Mouse (Mus musculus): ENCODE results near the gene Kat8. TPM values are rescaled to one million over a fixed set of nuclear protein-coding genes. Genes with fewer than 3 reads are reported as not detected.

Kat8 gene
- polyA plus RNA-seq, 1 experiment from 2014 or later: 30.7 TPM

GRCm38 (mm10) chr7:127930636-127931035 is 18.3 kb downstream of the Kat8 start:
- H3K4me1 ChIP-seq (ENCODE audit: control insufficient read depth, insufficient read depth, low read length): 0 out of 2 replicates have a peak, but pooled peaks cover 3% of the 10 kb centered on the region

GRCm38 (mm10) chr7:127931351-127932135 is 19.2 kb downstream of the Kat8 start:
- no peak overlapping the region for H3K4me3 ChIP-seq (ENCODE audit: low read depth, low read length)
- peaks cover 7% of the 10 kb centered on the region; the same call in 1 of the 2 replicates for H3K4me1 ChIP-seq (ENCODE audit: control insufficient read depth, insufficient read depth, low read length)
- H3K4me2 ChIP-seq: no peak overlapping the region
- H3K27ac ChIP-seq (ENCODE audit: low read depth, low read length): no peak overlapping the region
- no peak for ATAC-seq (replicated peaks; ENCODE audit: insufficient number of reproducible peaks, low FRiP score, low TSS enrichment)
- 40% methylated on average over 13 of the region's 13 CpGs for whole genome bisulfite sequencing (ENCODE audit: insufficient replicate concordance)
- H3K9me3 ChIP-seq (replicated peaks; ENCODE audit: control insufficient read depth, low read length): no peaks in the 10 kb centered on the region
- H3K9ac ChIP-seq (ENCODE audit: low read depth, low read length): no peak overlapping the region; the same call in 1 of the 2 replicates
- no peaks in the 10 kb centered on the region for H3K36me3 ChIP-seq (ENCODE audit: control insufficient read depth, insufficient read depth, low read length)
- peaks cover 17% of the 10 kb centered on the region for H3K27me3 ChIP-seq (ENCODE audit: control insufficient read depth, insufficient read depth, low read length)

More at GRCm38 (mm10) chr7:127930636-127931035, 18.3 kb downstream of the Kat8 start:
- WGBS (ENCODE audit: insufficient replicate concordance): 80% methylated on average over 5 of the region's 5 CpGs
- Histone ChIP-seq H3K9ac (ENCODE audit: low read depth, low read length) (no peak overlapping the region), H3K27ac (ENCODE audit: low read depth, low read length) (no peak overlapping the region), H3K4me3 (ENCODE audit: low read depth, low read length) (no peak overlapping the region), H3K4me2 (no peak overlapping the region), H3K9me3 (replicated peaks; ENCODE audit: control insufficient read depth, low read length) (no peaks in the 10 kb centered on the region), H3K27me3 (ENCODE audit: control insufficient read depth, insufficient read depth, low read length) (peaks cover 17% of the 10 kb centered on the region), H3K36me3 (ENCODE audit: control insufficient read depth, insufficient read depth, low read length) (no peaks in the 10 kb centered on the region)
- no peak for ATAC-seq (replicated peaks; ENCODE audit: insufficient number of reproducible peaks, low FRiP score, low TSS enrichment)

GRCm38 (mm10) chr7:127932273-127933031 is 20.1 kb downstream of the Kat8 start:
- H3K4me3 ChIP-seq (ENCODE audit: low read depth, low read length): no peak overlapping the region
- no peak overlapping the region for H3K4me2 ChIP-seq
- no peak overlapping the region for H3K9ac ChIP-seq (ENCODE audit: low read depth, low read length)

GRCm38 (mm10) chr7:127934075-127934474 is 21.8 kb downstream of the Kat8 start:
- H3K27ac ChIP-seq (ENCODE audit: low read depth, low read length): no peak overlapping the region
- H3K4me3 ChIP-seq (ENCODE audit: low read depth, low read length): no peak overlapping the region
- no peaks in the 10 kb centered on the region for H3K36me3 ChIP-seq (ENCODE audit: control insufficient read depth, insufficient read depth, low read length)
- no peak overlapping the region for H3K9ac ChIP-seq (ENCODE audit: low read depth, low read length)
- no peaks in the 10 kb centered on the region for H3K9me3 ChIP-seq (replicated peaks; ENCODE audit: control insufficient read depth, low read length)
- H3K4me1 ChIP-seq (ENCODE audit: control insufficient read depth, insufficient read depth, low read length): peaks cover 7% of the 10 kb centered on the region; the same call in 1 of the 2 replicates
- no peak for ATAC-seq (replicated peaks; ENCODE audit: insufficient number of reproducible peaks, low FRiP score, low TSS enrichment)
- 78% methylated on average over 5 of the region's 5 CpGs for WGBS (ENCODE audit: insufficient replicate concordance)
- H3K27me3 ChIP-seq (ENCODE audit: control insufficient read depth, insufficient read depth, low read length): peaks cover 8% of the 10 kb centered on the region; the same call in 1 of the 2 replicates
- no peak overlapping the region for H3K4me2 ChIP-seq

More at GRCm38 (mm10) chr7:127932273-127933031, 20.1 kb downstream of the Kat8 start:
- Histone ChIP-seq H3K9me3 (replicated peaks; ENCODE audit: control insufficient read depth, low read length) (no peaks in the 10 kb centered on the region), H3K27ac (ENCODE audit: low read depth, low read length) (no peak overlapping the region), H3K4me1 (ENCODE audit: control insufficient read depth, insufficient read depth, low read length) (peaks cover 7% of the 10 kb centered on the region; the same call in 1 of the 2 replicates), H3K27me3 (ENCODE audit: control insufficient read depth, insufficient read depth, low read length) (peaks cover 17% of the 10 kb centered on the region), H3K36me3 (ENCODE audit: control insufficient read depth, insufficient read depth, low read length) (no peaks in the 10 kb centered on the region)
- no peak for ATAC-seq (replicated peaks; ENCODE audit: insufficient number of reproducible peaks, low FRiP score, low TSS enrichment)
- WGBS (ENCODE audit: insufficient replicate concordance): 23% methylated on average over 13 of the region's 13 CpGs

GRCm38 (mm10) chr7:127935028-127935722 is 22.9 kb downstream of the Kat8 start:
- H3K4me3 ChIP-seq (ENCODE audit: low read depth, low read length): peak overlapping the region; percentile 65
- peak overlapping the region; percentile 85 for H3K9ac ChIP-seq (ENCODE audit: low read depth, low read length)
- H3K4me2 ChIP-seq: peak overlapping the region; percentile 96
- peak; percentile 92 for ATAC-seq (replicated peaks; ENCODE audit: insufficient number of reproducible peaks, low FRiP score, low TSS enrichment)
- H3K27ac ChIP-seq (ENCODE audit: low read depth, low read length): no peak overlapping the region
- 0 out of 2 replicates have a peak, but pooled peaks cover 3% of the 10 kb centered on the region for H3K27me3 ChIP-seq (ENCODE audit: control insufficient read depth, insufficient read depth, low read length)
- peaks cover 5% of the 10 kb centered on the region; the same call in 1 of the 2 replicates for H3K4me1 ChIP-seq (ENCODE audit: control insufficient read depth, insufficient read depth, low read length)
- no peaks in the 10 kb centered on the region for H3K9me3 ChIP-seq (replicated peaks; ENCODE audit: control insufficient read depth, low read length)
- WGBS (ENCODE audit: insufficient replicate concordance): 7% methylated on average over 32 of the region's 32 CpGs
- H3K36me3 ChIP-seq (ENCODE audit: control insufficient read depth, insufficient read depth, low read length): no peaks in the 10 kb centered on the region

- peaks cover 5% of the 10 kb centered on the region; the same call in 1 of the 2 replicates for H3K4me1 ChIP-seq (ENCODE audit: control insufficient read depth, insufficient read depth, low read length)
- H3K27me3 ChIP-seq (ENCODE audit: control insufficient read depth, insufficient read depth, low read length): no peaks in the 10 kb centered on the region
- peak; percentile 41 for ATAC-seq (replicated peaks; ENCODE audit: insufficient number of reproducible peaks, low FRiP score, low TSS enrichment)
- under 1% methylated on average over 38 of the region's 38 CpGs for whole genome bisulfite sequencing (ENCODE audit: insufficient replicate concordance)
- peak overlapping the region; percentile 96 for H3K4me2 ChIP-seq
- H3K9me3 ChIP-seq (replicated peaks; ENCODE audit: control insufficient read depth, low read length): no peaks in the 10 kb centered on the region
- peak overlapping the region; percentile 65 for H3K4me3 ChIP-seq (ENCODE audit: low read depth, low read length)
- H3K9ac ChIP-seq (ENCODE audit: low read depth, low read length): peak overlapping the region; percentile 85
- H3K36me3 ChIP-seq (ENCODE audit: control insufficient read depth, insufficient read depth, low read length): no peaks in the 10 kb centered on the region
- 0 out of 2 replicates have a peak overlapping the region, but pooled peaks have one; percentile 35 for H3K27ac ChIP-seq (ENCODE audit: low read depth, low read length)
These were observed 23.4 kb downstream of the Kat8 start for GRCm38 (mm10) chr7:127935748-127936159.

GRCm38 (mm10) chr7:127936216-127936884 is 24.0 kb downstream of the Kat8 start:
- Histone ChIP-seq H3K36me3 (ENCODE audit: control insufficient read depth, insufficient read depth, low read length) (no peaks in the 10 kb centered on the region), H3K4me3 (ENCODE audit: low read depth, low read length) (peak overlapping the region; percentile 65), H3K4me1 (ENCODE audit: control insufficient read depth, insufficient read depth, low read length) (peaks cover 5% of the 10 kb centered on the region; the same call in 1 of the 2 replicates), H3K9me3 (replicated peaks; ENCODE audit: control insufficient read depth, low read length) (no peaks in the 10 kb centered on the region), H3K27me3 (ENCODE audit: control insufficient read depth, insufficient read depth, low read length) (no peaks in the 10 kb centered on the region), H3K27ac (ENCODE audit: low read depth, low read length) (no peak overlapping the region), H3K4me2 (peak overlapping the region; percentile 96), H3K9ac (ENCODE audit: low read depth, low read length) (peak overlapping the region; percentile 85)
- ATAC-seq (replicated peaks; ENCODE audit: insufficient number of reproducible peaks, low FRiP score, low TSS enrichment): no peak
- WGBS (ENCODE audit: insufficient replicate concordance): 53% methylated on average over 18 of the region's 18 CpGs
